In genomic region chr3:123128781-123129180, GRCm38 (mm10) we compare ENCODE assay signal across 10 mouse cellular contexts.
DNase-seq lines count a peak whose midpoint lies in the region; ATAC-seq and TF ChIP-seq lines count a peak whose summit lies in the region.
"Had no signal": no experiment of that assay in that cellular context is flagged by ENCODE, and none has a peak within 500 bp of the region (broad histone marks: within the 10 kb centered on the region; RNA-seq: fewer than 3 reads in every experiment).

No protein-coding gene starts in this region.

- H3K27ac ChIP-seq in kidney, adult 2 months (ENCODE audit: insufficient read depth, low read depth, low read length), result no peak overlapping the region
- H3K27ac ChIP-seq in kidney, embryonic 14.5 days (ENCODE audit: low read depth, low read length), result no peak overlapping the region
- peak overlapping the region; percentile 15; the same call in 1 of the 2 replicates for H3K27ac ChIP-seq in lung, embryonic 16.5 days (ENCODE audit: low read length)
- no peak overlapping the region for H3K27ac ChIP-seq in hindbrain, embryonic 10.5 days
- H3K27ac ChIP-seq: liver, embryonic 15.5 days had no signal

- H3K4me3 ChIP-seq in kidney, adult 2 months (ENCODE audit: insufficient read depth, low read depth, low read length), result no peak overlapping the region
- no peak overlapping the region for H3K4me3 ChIP-seq in kidney, embryonic 14.5 days (ENCODE audit: low read length)
- H3K4me3 ChIP-seq in lung, embryonic 16.5 days (ENCODE audit: low read length), result no peak overlapping the region
- no peak overlapping the region for H3K4me3 ChIP-seq in hindbrain, embryonic 10.5 days
- H3K4me3 ChIP-seq: liver, embryonic 15.5 days had no signal

- H3K4me2 ChIP-seq in kidney, embryonic 14.5 days (replicated peaks; ENCODE audit: low read depth, low read length), result no peak overlapping the region
- H3K4me2 ChIP-seq in lung, embryonic 16.5 days (ENCODE audit: low read depth, low read length), result no peak overlapping the region
- H3K4me2 ChIP-seq: liver, embryonic 15.5 days had no signal

- no peak for TF ChIP-seq CTCF in kidney, adult 2 months (conservative IDR thresholded peaks at IDR 0.05; ENCODE audit: insufficient read depth, insufficient read length, low read depth, low read length)

- no peaks in the 10 kb centered on the region for H3K36me3 ChIP-seq in kidney, adult 2 months (ENCODE audit: control insufficient read depth, insufficient read depth, low read length)
- no peaks in the 10 kb centered on the region for H3K36me3 ChIP-seq in kidney, embryonic 14.5 days (ENCODE audit: control insufficient read depth, insufficient read depth, low read length)
- H3K36me3 ChIP-seq in lung, embryonic 16.5 days (ENCODE audit: control insufficient read depth, insufficient read depth, low read length), result no peaks in the 10 kb centered on the region
- no peaks in the 10 kb centered on the region for H3K36me3 ChIP-seq in hindbrain, embryonic 10.5 days
- H3K36me3 ChIP-seq: G1E; liver, embryonic 15.5 days had no signal

- H3K9ac ChIP-seq in kidney, embryonic 14.5 days (ENCODE audit: low read depth, low read length), result no peak overlapping the region
- H3K9ac ChIP-seq in lung, embryonic 16.5 days (ENCODE audit: low read length), result no peak overlapping the region
- H3K9ac ChIP-seq: liver, embryonic 15.5 days had no signal

- H3K4me1 ChIP-seq in kidney, adult 2 months (ENCODE audit: control insufficient read depth, insufficient read depth, low read length), result no peaks in the 10 kb centered on the region
- peaks cover 3% of the 10 kb centered on the region; the same call in 1 of the 2 replicates for H3K4me1 ChIP-seq in kidney, embryonic 14.5 days (ENCODE audit: control insufficient read depth, insufficient read depth, low read length)
- peaks cover 3% of the 10 kb centered on the region; the same call in 1 of the 2 replicates for H3K4me1 ChIP-seq in lung, embryonic 16.5 days (replicated peaks; ENCODE audit: control insufficient read depth, insufficient read depth, low read length)
- H3K4me1 ChIP-seq in hindbrain, embryonic 10.5 days (replicated peaks), result no peaks in the 10 kb centered on the region
- H3K4me1 ChIP-seq: liver, embryonic 15.5 days had no signal

- no peaks in the 10 kb centered on the region for H3K9me3 ChIP-seq in kidney, embryonic 14.5 days (ENCODE audit: control insufficient read depth, low read length)
- H3K9me3 ChIP-seq in lung, embryonic 16.5 days (ENCODE audit: control insufficient read depth, low read length), result no peaks in the 10 kb centered on the region
- H3K9me3 ChIP-seq in hindbrain, embryonic 10.5 days, result no peaks in the 10 kb centered on the region
- H3K9me3 ChIP-seq: G1E; liver, embryonic 15.5 days had no signal

- DNase-seq in kidney, adult 2 months, result peak; percentile 63
- peak; percentile 77 for DNase-seq in adrenal gland, postnatal 14 days
- peak; percentile 89 for DNase-seq in gastrocnemius, adult 18-20 months (ENCODE audit: low spot score)
- DNase-seq in hindbrain, embryonic 10.5 days (ENCODE audit: low spot score), result no peak
- DNase-seq in urinary bladder, postnatal 10 days (ENCODE audit: low spot score), result no peak
- DNase-seq: spleen, adult 18-20 months had no signal

- no peaks in the 10 kb centered on the region for H3K27me3 ChIP-seq in kidney, adult 2 months (replicated peaks; ENCODE audit: control insufficient read depth, insufficient read depth, low read length)
- no peaks in the 10 kb centered on the region for H3K27me3 ChIP-seq in kidney, embryonic 14.5 days (ENCODE audit: control insufficient read depth, insufficient read depth, low read length)
- H3K27me3 ChIP-seq in lung, embryonic 16.5 days (ENCODE audit: control insufficient read depth, insufficient read depth, low read depth, low read length), result no peaks in the 10 kb centered on the region
- H3K27me3 ChIP-seq in hindbrain, embryonic 10.5 days (ENCODE audit: insufficient read depth, poor library complexity, severe bottlenecking), result no peaks in the 10 kb centered on the region
- H3K27me3 ChIP-seq: liver, embryonic 15.5 days had no signal

- no peak for TF ChIP-seq POLR2A in kidney, adult 2 months (IDR thresholded peaks at IDR 0.05; ENCODE audit: low read depth, low read length)

- WGBS in kidney, adult 2 months, result 70% methylated on average over 8 of the region's 8 CpGs
- 85% methylated on average over 8 of the region's 8 CpGs for WGBS in kidney, embryonic 14.5 days
- WGBS in lung, embryonic 16.5 days, result 55% methylated on average over 8 of the region's 8 CpGs
- 79% methylated on average over 8 of the region's 8 CpGs for WGBS in hindbrain, embryonic 10.5 days

- no peak for ATAC-seq in kidney, embryonic 14.5 days (ENCODE audit: low FRiP score, low TSS enrichment)
- peak; percentile 34; the same call in 1 of the 2 replicates for ATAC-seq in lung, embryonic 16.5 days (ENCODE audit: low read depth)

Comparison
In these comparisons a context has a peak if more than half of its experiments do, and no peak if none do; other contexts are left out.
1. DNase-seq: peak in kidney, adult 2 months (single experiment), adrenal gland, postnatal 14 days (single experiment) and gastrocnemius, adult 18-20 months (single experiment); none in hindbrain, embryonic 10.5 days (single experiment) and urinary bladder, postnatal 10 days (single experiment).